Mouse (Mus musculus): ENCODE measurements around the gene Hoxd9. TPM values are rescaled to one million over a fixed set of nuclear protein-coding genes. Genes with fewer than 3 reads are reported as not detected.
A peak's percentile ranks its signal among the peaks of the same experiment; 100 is the strongest.

Hoxd9 gene
- not detected for total RNA-seq (2021)

GRCm38 (mm10) chr2:74697567-74698121, at the start of gene Hoxd9:
TSS of gene Hoxd9 (plus strand) at chr2:74697727.
- intact Hi-C loops (cut with DNase I), result no loop called here
- DNase-seq (ENCODE audit: low spot score in 2 of 2), result no peak

- DNase-seq (ENCODE audit: low spot score in 2 of 2), result no peak
- intact Hi-C loops (cut with DNase I), result loop anchor here (5.0 kb wide), 1 partner anchor 84 kb away; no protein-coding TSS in a partner anchor
Measured at GRCm38 (mm10) chr2:74652996-74653340, 44.6 kb upstream of the Hoxd9 start.

GRCm38 (mm10) chr2:74653781-74654535, 43.6 kb upstream of the Hoxd9 start:
- intact Hi-C loops (cut with DNase I), result loop anchor here (2.0 to 5.0 kb wide), 2 partner anchors 83 to 353 kb away; no protein-coding TSS in a partner anchor
- DNase-seq (ENCODE audit: low spot score in 2 of 2), result no peak

GRCm38 (mm10) chr2:74654743-74655419, 42.6 kb upstream of the Hoxd9 start:
- intact Hi-C loops (cut with DNase I), result loop anchor here (2.0 to 5.0 kb wide), 2 partner anchors 82 to 354 kb away; no protein-coding TSS in a partner anchor
- DNase-seq (ENCODE audit: low spot score in 2 of 2), result no peak

GRCm38 (mm10) chr2:74655420-74655781, 42.1 kb upstream of the Hoxd9 start:
- intact Hi-C loops (cut with DNase I), result loop anchor here (2.0 kb wide), 1 partner anchor 355 kb away; no protein-coding TSS in a partner anchor
- DNase-seq (ENCODE audit: low spot score in 2 of 2), result no peak

GRCm38 (mm10) chr2:74655821-74656631, 41.5 kb upstream of the Hoxd9 start:
- no peak for DNase-seq (ENCODE audit: low spot score in 2 of 2)
- intact Hi-C loops (cut with DNase I), result loop anchor here (2.0 kb wide), 2 partner anchors 31 to 355 kb away; no protein-coding TSS in a partner anchor

GRCm38 (mm10) chr2:74656632-74657021, 40.9 kb upstream of the Hoxd9 start:
- intact Hi-C loops (cut with DNase I), result loop anchor here (2.0 kb wide), 1 partner anchor 30 kb away; no protein-coding TSS in a partner anchor
- DNase-seq (ENCODE audit: low spot score in 2 of 2), result no peak

- DNase-seq (ENCODE audit: low spot score in 2 of 2), result no peak
- intact Hi-C loops (cut with DNase I), result loop anchor here (2.0 kb wide), 1 partner anchor 29 kb away; no protein-coding TSS in a partner anchor
Measured at GRCm38 (mm10) chr2:74657251-74658023, 40.1 kb upstream of the Hoxd9 start.

- no peak for DNase-seq (ENCODE audit: low spot score in 2 of 2)
- intact Hi-C loops (cut with DNase I), result no loop called here
Measured at GRCm38 (mm10) chr2:74658024-74658666, 39.4 kb upstream of the Hoxd9 start.

GRCm38 (mm10) chr2:74658667-74659371, 38.7 kb upstream of the Hoxd9 start:
- intact Hi-C loops (cut with DNase I), result no loop called here
- DNase-seq (ENCODE audit: low spot score in 2 of 2), result no peak

GRCm38 (mm10) chr2:74659507-74660005, 38.0 kb upstream of the Hoxd9 start, which contains the start of gene Evx2:
TSS of gene Evx2 (minus strand) at chr2:74659557.
- intact Hi-C loops (cut with DNase I), result loop anchor here (5.0 to 10.0 kb wide), 3 partner anchors 632 to 1107 kb away; partner anchors contain the start of gene Chn1
- DNase-seq (ENCODE audit: low spot score in 2 of 2), result no peak

- intact Hi-C loops (cut with DNase I), result loop anchor here (5.0 to 10.0 kb wide), 3 partner anchors 633 to 1108 kb away; partner anchors contain the start of gene Chn1
- no peak for DNase-seq (ENCODE audit: low spot score in 2 of 2)
Measured at GRCm38 (mm10) chr2:74660421-74661375, 36.8 kb upstream of the Hoxd9 start.

- intact Hi-C loops (cut with DNase I), result loop anchor here (1.0 to 10.0 kb wide), 6 partner anchors 360 to 1109 kb away; partner anchors contain the start of gene Chn1
- no peak for DNase-seq (ENCODE audit: low spot score in 2 of 2)
Measured at GRCm38 (mm10) chr2:74661685-74662084, 35.8 kb upstream of the Hoxd9 start.

- DNase-seq (ENCODE audit: low spot score in 2 of 2), result peak; percentile 42 to 52
- intact Hi-C loops (cut with DNase I), result loop anchor here (2.0 to 10.0 kb wide), 5 partner anchors 597 to 1111 kb away; partner anchors contain the start of gene Chn1
Measured at GRCm38 (mm10) chr2:74663291-74663925, 34.1 kb upstream of the Hoxd9 start.

- DNase-seq (ENCODE audit: low spot score in 2 of 2), result no peak
- intact Hi-C loops (cut with DNase I), result loop anchor here (10.0 kb wide), 1 partner anchor 892 kb away; the partner anchor contains the start of gene Chn1
Measured at GRCm38 (mm10) chr2:74666411-74666810, 31.1 kb upstream of the Hoxd9 start.
